Mouse (Mus musculus) liver, embryonic 12.5 days (tissue): ENCODE results near the gene Pou3f1. TPM values are rescaled to one million over a fixed set of nuclear protein-coding genes. Genes with fewer than 3 reads are reported as not detected.

Experiments used
- ATAC-seq: fragments of 200-750 bp; cut with Nextera tagmentation; 2 replicates; pipeline ENCODE4 v1.8.0; 2017; ENCODE audit warnings: moderate number of reproducible peaks, mild to moderate bottlenecking, moderate library complexity
- H3K27ac ChIP-seq: fragments of 300-500 bp; sonication (generic); 2 replicates; pipeline ENCODE4 v1.5.1; 2016; ENCODE audit warnings: mild to moderate bottlenecking
- H3K27me3 ChIP-seq: fragments of 300-500 bp; sonication (generic); replicated peaks from 2 replicates; pipeline ENCODE4 v1.6.1; 2016; ENCODE audit warnings: mild to moderate bottlenecking, moderate library complexity
- H3K36me3 ChIP-seq: fragments of 300-500 bp; sonication (generic); 2 replicates; pipeline ENCODE4 v1.6.1; 2016; ENCODE audit warnings: mild to moderate bottlenecking, moderate library complexity
- H3K4me1 ChIP-seq: fragments of 300-500 bp; sonication (generic); 2 replicates; pipeline ENCODE4 v1.6.1; 2016
- H3K4me2 ChIP-seq: fragments of 300-500 bp; sonication (generic); 2 replicates; pipeline ENCODE4 v1.6.1; 2016; ENCODE audit warnings: mild to moderate bottlenecking, moderate library complexity
- H3K4me3 ChIP-seq: fragments of 300-500 bp; sonication (generic); 2 replicates; pipeline ENCODE4 v1.5.1; 2016; ENCODE audit warnings: mild to moderate bottlenecking, moderate library complexity
- H3K9ac ChIP-seq: fragments of 300-500 bp; sonication (generic); 2 replicates; pipeline ENCODE4 v1.6.1; 2016; ENCODE audit warnings: mild to moderate bottlenecking, moderate library complexity
- H3K9me3 ChIP-seq: fragments of 300-500 bp; sonication (generic); replicated peaks from 2 replicates; pipeline ENCODE4 v1.6.1; 2016; ENCODE audit warnings: mild to moderate bottlenecking, moderate library complexity
- WGBS: fragments of 180-500 bp; shearing (Covaris S2); methylation state at CpG from one replicate; pipeline ENCODE4 v1.1.7; 2016; ENCODE audit not compliant: insufficient replicate concordance; 5-methylcytosine and 5-hydroxymethylcytosine counted together
- polyA plus RNA-seq: library from polyadenylated mRNA; unstranded; fragments of >200 nt; fragmentation: Nextera tagmentation; extraction: Ambion mirVana; gene quantifications from 2 replicates; pipeline ENCODE4 v1.2.1, GENCODE M21; 2016

Gene Pou3f1
- 0.02 and 0.22 TPM in 2 replicates for polyA plus RNA-seq

- Histone ChIP-seq H3K27ac (no peak within 1 kb of the TSS), H3K36me3 (no peaks in the 10 kb centered on the region), H3K4me2 (peak within 1 kb of the TSS; percentile 83), H3K4me1 (peaks cover 24% of the 10 kb centered on the region), H3K27me3 (peaks cover 100% of the 10 kb centered on the region), H3K9ac (peak within 1 kb of the TSS; percentile 41; the same call in 1 of the 2 replicates), H3K4me3 (peak within 1 kb of the TSS; percentile 59), H3K9me3 (no peaks in the 10 kb centered on the region)
- 6% methylated on average over 15 of the region's 15 CpGs for WGBS
- no peak for ATAC-seq
These were observed at the start of gene Pou3f1 for GRCm38 (mm10) chr4:124656518-124656853. TSS of gene Pou3f1 (plus strand) at chr4:124656807.

GRCm38 (mm10) chr4:124607166-124607565 is 49.4 kb upstream of the Pou3f1 start:
- Histone ChIP-seq H3K9ac (peak overlapping the region; percentile 69), H3K4me2 (peak overlapping the region; percentile 76), H3K4me1 (peaks cover 74% of the 10 kb centered on the region), H3K9me3 (no peaks in the 10 kb centered on the region), H3K27ac (peak overlapping the region; percentile 96), H3K27me3 (peaks cover 43% of the 10 kb centered on the region), H3K36me3 (no peaks in the 10 kb centered on the region), H3K4me3 (peak overlapping the region; percentile 36; the same call in 1 of the 2 replicates)
- no peak for ATAC-seq
- WGBS: 50% methylated on average over 8 of the region's 8 CpGs

GRCm38 (mm10) chr4:124610066-124610465 is 46.5 kb upstream of the Pou3f1 start:
- Histone ChIP-seq H3K9ac (no peak overlapping the region), H3K4me1 (peaks cover 54% of the 10 kb centered on the region), H3K27me3 (peaks cover 42% of the 10 kb centered on the region), H3K36me3 (no peaks in the 10 kb centered on the region), H3K9me3 (no peaks in the 10 kb centered on the region), H3K4me2 (no peak overlapping the region), H3K4me3 (no peak overlapping the region), H3K27ac (no peak overlapping the region)
- WGBS: 47% methylated on average over 2 of the region's 2 CpGs
- ATAC-seq: no peak

GRCm38 (mm10) chr4:124610703-124611102 is 45.9 kb upstream of the Pou3f1 start, which contains the start of gene 3100002H09Rik:
TSS of gene 3100002H09Rik (minus strand) at chr4:124610803.
- no peaks in the 10 kb centered on the region for H3K9me3 ChIP-seq
- no peaks in the 10 kb centered on the region for H3K36me3 ChIP-seq
- peaks cover 42% of the 10 kb centered on the region for H3K27me3 ChIP-seq
- H3K4me2 ChIP-seq: no peak within 1 kb of the TSS
- H3K9ac ChIP-seq: 0 out of 2 replicates have a peak within 1 kb of the TSS, but pooled peaks have one; percentile 13
- H3K4me1 ChIP-seq: peaks cover 48% of the 10 kb centered on the region
- no peak within 1 kb of the TSS for H3K4me3 ChIP-seq
- no peak within 1 kb of the TSS for H3K27ac ChIP-seq
- WGBS: 66% methylated on average over 2 of the region's 2 CpGs
- no peak for ATAC-seq

- Histone ChIP-seq H3K4me1 (peaks cover 38% of the 10 kb centered on the region), H3K4me2 (no peak overlapping the region), H3K36me3 (no peaks in the 10 kb centered on the region), H3K27ac (no peak overlapping the region), H3K27me3 (peaks cover 51% of the 10 kb centered on the region), H3K9ac (0 out of 2 replicates have a peak overlapping the region, but pooled peaks have one; percentile 13), H3K4me3 (no peak overlapping the region), H3K9me3 (no peaks in the 10 kb centered on the region)
- no peak for ATAC-seq
- WGBS: 44% methylated on average over 4 of the region's 4 CpGs
These were observed 44.8 kb upstream of the Pou3f1 start for GRCm38 (mm10) chr4:124611768-124612167.

GRCm38 (mm10) chr4:124614189-124614588 is 42.4 kb upstream of the Pou3f1 start:
- no peak overlapping the region for H3K27ac ChIP-seq
- no peaks in the 10 kb centered on the region for H3K9me3 ChIP-seq
- no peak for ATAC-seq
- peaks cover 14% of the 10 kb centered on the region for H3K4me1 ChIP-seq
- WGBS: 11% methylated on average over 1 of the region's 1 CpGs
- H3K27me3 ChIP-seq: peaks cover 74% of the 10 kb centered on the region
- no peak overlapping the region for H3K4me2 ChIP-seq
- no peaks in the 10 kb centered on the region for H3K36me3 ChIP-seq
- no peak overlapping the region for H3K4me3 ChIP-seq
- H3K9ac ChIP-seq: no peak overlapping the region

GRCm38 (mm10) chr4:124615406-124615960 is 41.1 kb upstream of the Pou3f1 start:
- Histone ChIP-seq H3K4me1 (peaks cover 9% of the 10 kb centered on the region), H3K9ac (no peak overlapping the region), H3K4me3 (no peak overlapping the region), H3K9me3 (no peaks in the 10 kb centered on the region), H3K27me3 (peaks cover 87% of the 10 kb centered on the region), H3K27ac (no peak overlapping the region), H3K36me3 (no peaks in the 10 kb centered on the region), H3K4me2 (no peak overlapping the region)
- ATAC-seq: no peak
- WGBS: 59% methylated on average over 14 of the region's 14 CpGs

GRCm38 (mm10) chr4:124615986-124616385 is 40.6 kb upstream of the Pou3f1 start:
- Histone ChIP-seq H3K36me3 (no peaks in the 10 kb centered on the region), H3K4me1 (peaks cover 9% of the 10 kb centered on the region), H3K27me3 (peaks cover 92% of the 10 kb centered on the region), H3K4me2 (no peak overlapping the region), H3K27ac (no peak overlapping the region), H3K9ac (no peak overlapping the region), H3K9me3 (no peaks in the 10 kb centered on the region), H3K4me3 (no peak overlapping the region)
- WGBS: 64% methylated on average over 9 of the region's 9 CpGs
- ATAC-seq: no peak

- no peak overlapping the region for H3K9ac ChIP-seq
- H3K4me1 ChIP-seq: peaks cover 6% of the 10 kb centered on the region
- peaks cover 95% of the 10 kb centered on the region for H3K27me3 ChIP-seq
- WGBS: 29% methylated on average over 1 of the region's 1 CpGs
- H3K4me2 ChIP-seq: no peak overlapping the region
- ATAC-seq: no peak
- H3K27ac ChIP-seq: no peak overlapping the region
- H3K9me3 ChIP-seq: no peaks in the 10 kb centered on the region
- no peaks in the 10 kb centered on the region for H3K36me3 ChIP-seq
- H3K4me3 ChIP-seq: no peak overlapping the region
These were observed 40.0 kb upstream of the Pou3f1 start for GRCm38 (mm10) chr4:124616636-124617035.

- H3K4me2 ChIP-seq: no peak overlapping the region
- no peak overlapping the region for H3K27ac ChIP-seq
These were observed 38.0 kb upstream of the Pou3f1 start for GRCm38 (mm10) chr4:124618599-124618998.

GRCm38 (mm10) chr4:124621406-124621805 is 35.2 kb upstream of the Pou3f1 start:
- WGBS: 57% methylated on average over 11 of the region's 11 CpGs
- no peak overlapping the region for H3K27ac ChIP-seq
- H3K36me3 ChIP-seq: no peaks in the 10 kb centered on the region
- H3K9ac ChIP-seq: no peak overlapping the region
- H3K27me3 ChIP-seq: peaks cover 90% of the 10 kb centered on the region
- H3K4me1 ChIP-seq: peaks cover 11% of the 10 kb centered on the region
- H3K4me3 ChIP-seq: no peak overlapping the region
- ATAC-seq: no peak
- H3K4me2 ChIP-seq: no peak overlapping the region
- H3K9me3 ChIP-seq: no peaks in the 10 kb centered on the region

More at GRCm38 (mm10) chr4:124618599-124618998, 38.0 kb upstream of the Pou3f1 start:
- no peaks in the 10 kb centered on the region for H3K4me1 ChIP-seq
- no peak overlapping the region for H3K4me3 ChIP-seq
- ATAC-seq: no peak
- H3K27me3 ChIP-seq: peaks cover 91% of the 10 kb centered on the region
- H3K36me3 ChIP-seq: no peaks in the 10 kb centered on the region
- no peak overlapping the region for H3K9ac ChIP-seq
- no peaks in the 10 kb centered on the region for H3K9me3 ChIP-seq
- 12% methylated on average over 16 of the region's 16 CpGs for WGBS

GRCm38 (mm10) chr4:124622566-124622965 is 34.0 kb upstream of the Pou3f1 start:
- Histone ChIP-seq H3K9ac (no peak overlapping the region), H3K4me3 (no peak overlapping the region), H3K27me3 (peaks cover 78% of the 10 kb centered on the region), H3K36me3 (no peaks in the 10 kb centered on the region), H3K9me3 (no peaks in the 10 kb centered on the region), H3K4me2 (no peak overlapping the region), H3K4me1 (peaks cover 11% of the 10 kb centered on the region), H3K27ac (no peak overlapping the region)
- 79% methylated on average over 5 of the region's 5 CpGs for whole genome bisulfite sequencing
- no peak for ATAC-seq
